Mouse (Mus musculus) ES-E14 (cell line): ENCODE measurements around the gene Dab2. TPM values are rescaled to one million over a fixed set of nuclear protein-coding genes. Genes with fewer than 3 reads are reported as not detected.

ENCODE experiments used
- DNase-seq: peaks from one replicate; pipeline ENCODE4 v3.0.0-alpha.2; 2013; ENCODE audit warnings: low read depth, low spot score
- H3K27ac ChIP-seq: 2 replicates; pipeline ENCODE4 v1.5.1; 2012; ENCODE audit warnings: low read depth, mild to moderate bottlenecking, low read length, moderate library complexity, mixed read lengths; ENCODE audit not compliant: poor library complexity, insufficient read depth, severe bottlenecking
- H3K36me3 ChIP-seq: 2 replicates; pipeline ENCODE4 v1.6.1; 2012; ENCODE audit warnings: mild to moderate bottlenecking, low read length, moderate library complexity, mixed read lengths; ENCODE audit not compliant: control insufficient read depth, poor library complexity, insufficient read depth, severe bottlenecking
- H3K4me1 ChIP-seq, 2 experiments: fragments of 150-350 bp in 1 of 2; sonication (generic) in 1 of 2; 2 replicates each; pipeline ENCODE4 v1.6.1; 2012; ENCODE audit warnings: low read length in 2 of 2, mild to moderate bottlenecking in 1 of 2, mixed read lengths in 1 of 2; ENCODE audit not compliant: control insufficient read depth in 2 of 2, insufficient read depth in 2 of 2, poor library complexity in 1 of 2
- H3K4me3 ChIP-seq, 2 experiments: fragments of 150-350 bp in 1 of 2; sonication (generic) in 1 of 2; 2 replicates each; pipeline ENCODE4 v1.5.1; 2012; ENCODE audit warnings: low read length in 2 of 2, low read depth in 1 of 2, mild to moderate bottlenecking in 1 of 2, mixed read lengths in 1 of 2; ENCODE audit not compliant: insufficient read depth in 1 of 2, poor library complexity in 1 of 2, severe bottlenecking in 1 of 2
- H3K9ac ChIP-seq: 2 replicates; pipeline ENCODE4 v1.6.1; 2012; ENCODE audit warnings: low read depth, mild to moderate bottlenecking, low read length, mixed read lengths; ENCODE audit not compliant: poor library complexity, insufficient read depth, severe bottlenecking
- H3K9me3 ChIP-seq: fragments of 150-350 bp; sonication (generic); 2 replicates; pipeline ENCODE4 v1.6.1; 2012; ENCODE audit warnings: low read depth, mild to moderate bottlenecking, low read length; ENCODE audit not compliant: control insufficient read depth, insufficient read depth
- CHD2 ChIP-seq: IDR thresholded peaks from 2 replicates; pipeline ENCODE4 v1.6.1; 2014; ENCODE audit warnings: mild to moderate bottlenecking, low read depth, low read length, inconsistent platforms
- HCFC1 ChIP-seq: IDR thresholded peaks from 2 replicates; pipeline ENCODE4 v1.6.1; 2012; ENCODE audit warnings: low read length, inconsistent platforms, borderline replicate concordance; ENCODE audit not compliant: insufficient read depth
- MAFK ChIP-seq: IDR thresholded peaks from 2 replicates; pipeline ENCODE4 v1.6.1; 2014; ENCODE audit warnings: mild to moderate bottlenecking, low read depth, low read length, inconsistent platforms; ENCODE audit not compliant: insufficient read depth
- ZC3H11A ChIP-seq: IDR thresholded peaks from 2 replicates; pipeline ENCODE4 v1.6.1; 2012; ENCODE audit warnings: low read depth, mild to moderate bottlenecking, inconsistent platforms, low read length, borderline replicate concordance
- ZNF384 ChIP-seq: IDR thresholded peaks from 2 replicates; pipeline ENCODE4 v1.6.1; 2012; ENCODE audit warnings: low read depth, low read length, inconsistent platforms
- in situ Hi-C, 2 experiments: fragments of 600-800 bp; cut with MboI; formaldehyde crosslinking; loops; one replicate each; pipeline ENCODE4 v1.15.1; 2025; ENCODE audit warnings: low sequenced_read_pairs in 2 of 2, inconsistent platforms in 1 of 2; ENCODE audit not compliant: unreplicated experiment in 2 of 2
- total RNA-seq: library from RNA; depleted of rRNA; stranded (reverse); fragments of 300-350 nt; gene quantifications from 2 replicates; pipeline ENCODE4 v1.2.3, GENCODE M21; 2012

The Dab2 gene
- total RNA-seq, 1 experiment, result 11.5 TPM

- no peak for DNase-seq
- Histone ChIP-seq H3K9ac (no peak overlapping the region), H3K27ac (no peak overlapping the region), H3K36me3 (no peaks in the 10 kb centered on the region), H3K9me3 (no peaks in the 10 kb centered on the region), H3K4me1 (no peaks in the 10 kb centered on the region), H3K4me3 (no peak overlapping the region)
- TF ChIP-seq MAFK (no peak), ZNF384 (no peak), CHD2 (no peak), ZC3H11A (no peak), HCFC1 (no peak)
- in situ Hi-C loops, result no loop called here
Measured at GRCm38 (mm10) chr15:6406771-6407170, 107.2 kb downstream of the Dab2 start.

- H3K27ac ChIP-seq, result no peak overlapping the region
- DNase-seq, result no peak
- no peaks in the 10 kb centered on the region for H3K36me3 ChIP-seq
- H3K9me3 ChIP-seq, result no peaks in the 10 kb centered on the region
- in situ Hi-C loops, result no loop called here
- no peak overlapping the region for H3K9ac ChIP-seq
- no peaks in the 10 kb centered on the region for H3K4me1 ChIP-seq
- no peak overlapping the region for H3K4me3 ChIP-seq
- no peak for TF ChIP-seq CHD2
- no peak for TF ChIP-seq MAFK
- no peak for TF ChIP-seq ZC3H11A
- TF ChIP-seq HCFC1, result no peak
- no peak for TF ChIP-seq ZNF384
Measured at GRCm38 (mm10) chr15:6409031-6409430, 109.4 kb downstream of the Dab2 start.

GRCm38 (mm10) chr15:6410161-6410560 lies 110.6 kb downstream of the Dab2 start:
- Histone ChIP-seq H3K27ac (no peak overlapping the region), H3K4me1 (no peaks in the 10 kb centered on the region), H3K9me3 (no peaks in the 10 kb centered on the region), H3K4me3 (no peak overlapping the region), H3K36me3 (no peaks in the 10 kb centered on the region), H3K9ac (no peak overlapping the region)
- no peak for DNase-seq
- no peak for TF ChIP-seq ZNF384
- no peak for TF ChIP-seq ZC3H11A
- no peak for TF ChIP-seq HCFC1
- TF ChIP-seq CHD2, result no peak
- no peak for TF ChIP-seq MAFK
- in situ Hi-C loops, result no loop called here

- Histone ChIP-seq H3K4me1 (no peaks in the 10 kb centered on the region), H3K9ac (no peak overlapping the region), H3K9me3 (no peaks in the 10 kb centered on the region), H3K27ac (no peak overlapping the region), H3K4me3 (no peak overlapping the region), H3K36me3 (no peaks in the 10 kb centered on the region)
- no peak for DNase-seq
- TF ChIP-seq MAFK, result no peak
- no peak for TF ChIP-seq ZC3H11A
- TF ChIP-seq HCFC1, result no peak
- TF ChIP-seq CHD2, result no peak
- TF ChIP-seq ZNF384, result no peak
- in situ Hi-C loops, result no loop called here
Measured at GRCm38 (mm10) chr15:6411334-6411733, 111.7 kb downstream of the Dab2 start.

GRCm38 (mm10) chr15:6415317-6415716 lies 115.7 kb downstream of the Dab2 start:
- TF ChIP-seq ZC3H11A (no peak), HCFC1 (no peak), CHD2 (no peak), MAFK (no peak), ZNF384 (no peak)
- Histone ChIP-seq H3K9ac (no peak overlapping the region), H3K4me1 (no peaks in the 10 kb centered on the region), H3K9me3 (no peaks in the 10 kb centered on the region), H3K4me3 (no peak overlapping the region), H3K36me3 (no peaks in the 10 kb centered on the region), H3K27ac (no peak overlapping the region)
- DNase-seq, result no peak
- in situ Hi-C loops, result no loop called here
